Mouse (Mus musculus) ES-E14 (cell line): ENCODE measurements at regions not wholly inside any gene's neighbourhood (a gene's known extent, or its start where the extent isn't known, plus 50 kb on each side); places are given as distances from the start of the nearest gene placed in this dataset.

Experiments used
- DNase-seq: peaks from one replicate; pipeline ENCODE4 v3.0.0-alpha.2; 2013; ENCODE audit warnings: low read depth, low spot score
- H3K27ac ChIP-seq: 2 replicates; pipeline ENCODE4 v1.5.1; 2012; ENCODE audit warnings: low read depth, mild to moderate bottlenecking, low read length, moderate library complexity, mixed read lengths; ENCODE audit not compliant: poor library complexity, insufficient read depth, severe bottlenecking
- H3K36me3 ChIP-seq: 2 replicates; pipeline ENCODE4 v1.6.1; 2012; ENCODE audit warnings: mild to moderate bottlenecking, low read length, moderate library complexity, mixed read lengths; ENCODE audit not compliant: control insufficient read depth, poor library complexity, insufficient read depth, severe bottlenecking
- H3K4me1 ChIP-seq, 2 experiments: fragments of 150-350 bp in 1 of 2; sonication (generic) in 1 of 2; 2 replicates each; pipeline ENCODE4 v1.6.1; 2012; ENCODE audit warnings: low read length in 2 of 2, mild to moderate bottlenecking in 1 of 2, mixed read lengths in 1 of 2; ENCODE audit not compliant: control insufficient read depth in 2 of 2, insufficient read depth in 2 of 2, poor library complexity in 1 of 2
- H3K4me3 ChIP-seq, 2 experiments: fragments of 150-350 bp in 1 of 2; sonication (generic) in 1 of 2; 2 replicates each; pipeline ENCODE4 v1.5.1; 2012; ENCODE audit warnings: low read length in 2 of 2, low read depth in 1 of 2, mild to moderate bottlenecking in 1 of 2, mixed read lengths in 1 of 2; ENCODE audit not compliant: insufficient read depth in 1 of 2, poor library complexity in 1 of 2, severe bottlenecking in 1 of 2
- H3K9ac ChIP-seq: 2 replicates; pipeline ENCODE4 v1.6.1; 2012; ENCODE audit warnings: low read depth, mild to moderate bottlenecking, low read length, mixed read lengths; ENCODE audit not compliant: poor library complexity, insufficient read depth, severe bottlenecking
- H3K9me3 ChIP-seq: fragments of 150-350 bp; sonication (generic); 2 replicates; pipeline ENCODE4 v1.6.1; 2012; ENCODE audit warnings: low read depth, mild to moderate bottlenecking, low read length; ENCODE audit not compliant: control insufficient read depth, insufficient read depth
- CHD2 ChIP-seq: IDR thresholded peaks from 2 replicates; pipeline ENCODE4 v1.6.1; 2014; ENCODE audit warnings: mild to moderate bottlenecking, low read depth, low read length, inconsistent platforms
- HCFC1 ChIP-seq: IDR thresholded peaks from 2 replicates; pipeline ENCODE4 v1.6.1; 2012; ENCODE audit warnings: low read length, inconsistent platforms, borderline replicate concordance; ENCODE audit not compliant: insufficient read depth
- MAFK ChIP-seq: IDR thresholded peaks from 2 replicates; pipeline ENCODE4 v1.6.1; 2014; ENCODE audit warnings: mild to moderate bottlenecking, low read depth, low read length, inconsistent platforms; ENCODE audit not compliant: insufficient read depth
- ZC3H11A ChIP-seq: IDR thresholded peaks from 2 replicates; pipeline ENCODE4 v1.6.1; 2012; ENCODE audit warnings: low read depth, mild to moderate bottlenecking, inconsistent platforms, low read length, borderline replicate concordance
- ZNF384 ChIP-seq: IDR thresholded peaks from 2 replicates; pipeline ENCODE4 v1.6.1; 2012; ENCODE audit warnings: low read depth, low read length, inconsistent platforms
- in situ Hi-C, 2 experiments: fragments of 600-800 bp; cut with MboI; formaldehyde crosslinking; loops; one replicate each; pipeline ENCODE4 v1.15.1; 2025; ENCODE audit warnings: low sequenced_read_pairs in 2 of 2, inconsistent platforms in 1 of 2; ENCODE audit not compliant: unreplicated experiment in 2 of 2

DNA sequence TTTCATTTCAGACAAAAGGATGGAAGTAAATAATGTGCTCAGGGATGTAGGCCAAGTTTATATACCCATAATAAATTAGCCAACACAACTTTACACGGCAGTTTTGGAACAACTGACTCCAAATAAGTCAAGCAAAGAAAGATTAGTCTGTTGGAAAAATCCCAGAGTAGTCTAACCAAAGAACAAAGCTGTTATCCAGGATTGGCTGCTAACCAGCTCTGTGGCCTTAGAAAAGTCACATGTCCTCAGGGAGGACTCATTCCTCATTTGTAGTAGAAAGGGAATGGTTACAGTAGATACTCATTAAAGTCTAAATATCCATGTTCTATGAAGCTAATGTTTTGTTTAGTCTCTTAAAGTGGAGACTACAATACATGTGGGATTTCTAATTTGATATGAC lies 130.6 kb upstream of the Mid1 start:
- in situ Hi-C loops, result no loop called here
- no peaks in the 10 kb centered on the region for H3K36me3 ChIP-seq
- H3K9me3 ChIP-seq, result no peaks in the 10 kb centered on the region
- no peak for DNase-seq
- no peaks in the 10 kb centered on the region for H3K4me1 ChIP-seq
- H3K9ac ChIP-seq, result no peak overlapping the region
- TF ChIP-seq ZNF384 (no peak), MAFK (no peak), HCFC1 (no peak), ZC3H11A (no peak), CHD2 (no peak)
- H3K4me3 ChIP-seq, result no peak overlapping the region
- no peak overlapping the region for H3K27ac ChIP-seq

DNA sequence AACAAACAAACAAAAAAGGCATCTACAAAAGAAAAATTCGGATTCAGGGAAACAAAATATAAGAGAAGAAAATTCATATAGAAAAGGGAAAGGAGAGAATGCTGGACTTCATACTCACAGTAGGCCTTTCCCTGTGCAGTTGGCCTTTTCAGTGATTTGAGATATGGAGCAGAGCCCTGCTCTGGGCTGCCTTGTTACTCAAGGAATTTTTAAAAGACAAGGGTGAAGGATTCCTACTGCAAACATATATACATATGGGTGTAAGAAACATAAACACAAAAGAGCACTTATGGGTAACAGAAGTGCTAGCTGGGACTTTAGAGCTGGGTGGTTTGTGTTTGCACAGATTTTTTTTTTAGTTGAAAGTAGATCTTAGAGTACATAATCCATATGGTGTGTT lies 132.1 kb upstream of the Mid1 start:
- in situ Hi-C loops, result no loop called here
- Histone ChIP-seq H3K36me3 (no peaks in the 10 kb centered on the region), H3K4me1 (no peaks in the 10 kb centered on the region), H3K9ac (no peak overlapping the region), H3K27ac (no peak overlapping the region), H3K9me3 (no peaks in the 10 kb centered on the region), H3K4me3 (no peak overlapping the region)
- no peak for TF ChIP-seq ZNF384
- no peak for TF ChIP-seq ZC3H11A
- no peak for TF ChIP-seq MAFK
- no peak for TF ChIP-seq CHD2
- TF ChIP-seq HCFC1, result no peak
- DNase-seq, result no peak

GRCm38 (mm10) chrX:169544037-169544436 lies 141.0 kb upstream of the Mid1 start:
- H3K27ac ChIP-seq, result no peak overlapping the region
- TF ChIP-seq ZNF384, result no peak
- no peak for TF ChIP-seq MAFK
- no peak for TF ChIP-seq ZC3H11A
- no peak for TF ChIP-seq CHD2
- TF ChIP-seq HCFC1, result no peak
- in situ Hi-C loops, result no loop called here
- DNase-seq, result no peak
- H3K9me3 ChIP-seq, result no peaks in the 10 kb centered on the region
- H3K36me3 ChIP-seq, result no peaks in the 10 kb centered on the region
- no peak overlapping the region for H3K9ac ChIP-seq
- H3K4me3 ChIP-seq, result no peak overlapping the region
- no peaks in the 10 kb centered on the region for H3K4me1 ChIP-seq

DNA sequence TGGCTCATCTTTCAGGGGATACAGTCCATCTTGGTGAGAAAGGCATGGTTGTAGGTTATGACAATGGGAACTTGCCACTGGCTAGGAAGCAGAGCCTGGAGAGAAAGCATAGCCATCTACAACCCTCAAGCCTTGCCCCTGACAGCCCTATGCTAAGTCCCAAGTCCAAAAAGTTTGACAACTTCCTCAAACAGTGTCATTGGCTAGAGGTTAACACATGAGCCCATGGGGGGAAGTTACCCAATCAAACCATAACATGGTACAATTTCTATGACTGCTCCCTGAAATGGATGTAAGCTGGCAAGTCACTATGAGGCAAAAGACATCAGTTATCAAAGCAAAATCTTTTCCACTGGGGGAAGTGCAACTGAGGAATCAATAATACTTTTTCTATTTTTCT lies 176.8 kb upstream of the Mid1 start:
- Histone ChIP-seq H3K4me3 (no peak overlapping the region), H3K27ac (no peak overlapping the region), H3K9me3 (no peaks in the 10 kb centered on the region), H3K36me3 (no peaks in the 10 kb centered on the region), H3K4me1 (no peaks in the 10 kb centered on the region), H3K9ac (no peak overlapping the region)
- DNase-seq, result no peak
- in situ Hi-C loops, result no loop called here
- TF ChIP-seq ZNF384, result no peak
- no peak for TF ChIP-seq HCFC1
- no peak for TF ChIP-seq CHD2
- TF ChIP-seq MAFK, result no peak
- TF ChIP-seq ZC3H11A, result no peak

- Histone ChIP-seq H3K9me3 (no peaks in the 10 kb centered on the region), H3K36me3 (no peaks in the 10 kb centered on the region), H3K4me1 (no peaks in the 10 kb centered on the region), H3K4me3 (no peak overlapping the region), H3K9ac (no peak overlapping the region), H3K27ac (no peak overlapping the region)
- DNase-seq, result no peak
- TF ChIP-seq ZC3H11A (no peak), ZNF384 (no peak), HCFC1 (no peak), CHD2 (no peak), MAFK (no peak)
- in situ Hi-C loops, result no loop called here
These were observed 173.4 kb upstream of the Hccs start for GRCm38 (mm10) chrX:169493577-169493976.
